Mouse (Mus musculus) CH12F3 (cell line): ENCODE measurements around the gene Gucy2e.

Experiments
- in situ Hi-C: fragments of 300-500 bp; cut with MboI; formaldehyde crosslinking; loops from 2 replicates; pipeline ENCODE4 v1.14.3; 2020; ENCODE audit warnings: low sequenced_read_pairs

The Gucy2e gene

GRCm38 (mm10) chr11:69244911-69245310, 8.1 kb upstream of the Gucy2e start:
- in situ Hi-C loops = no loop called here

GRCm38 (mm10) chr11:69236061-69236925, 543 bp downstream of the Gucy2e start:
- in situ Hi-C loops = no loop called here

DNA sequence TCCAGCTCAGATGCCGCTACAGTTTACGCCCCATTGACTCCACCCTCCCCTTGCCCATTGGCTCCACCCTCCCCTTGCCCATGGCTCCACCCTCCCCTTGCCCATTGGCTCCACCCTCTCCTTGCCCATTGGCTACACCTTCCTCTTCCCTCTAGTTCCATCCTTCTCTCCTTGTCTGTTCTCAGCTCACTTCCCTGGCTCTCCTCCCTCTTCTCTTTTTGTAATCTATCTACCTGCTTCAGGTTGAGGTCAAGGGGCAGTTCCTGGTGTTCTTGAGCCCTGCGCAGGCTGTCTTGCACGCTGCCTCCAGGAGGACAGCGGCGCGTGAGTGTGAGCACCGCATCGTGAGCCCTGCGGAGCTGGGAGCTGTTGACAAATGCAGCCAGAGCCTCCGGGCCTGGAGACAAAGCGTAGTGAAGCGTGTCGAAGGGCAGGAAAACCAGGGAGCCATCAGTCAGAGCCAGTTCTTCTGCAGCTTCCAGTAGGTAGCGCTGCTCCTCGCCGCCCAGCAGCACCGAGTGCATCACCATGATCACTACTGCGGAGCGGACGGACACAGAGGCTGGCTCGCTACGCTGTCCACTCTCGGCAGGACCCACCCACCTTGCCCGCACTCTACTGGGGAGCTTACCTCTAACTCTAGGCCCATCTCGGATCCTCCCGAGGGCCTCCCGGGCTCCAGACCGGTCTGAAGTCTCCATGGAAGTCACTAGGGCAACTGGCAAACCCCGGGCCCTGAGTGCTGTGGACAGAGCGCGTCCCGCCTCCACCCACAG, 1.4 kb downstream of the Gucy2e start:
- in situ Hi-C loops = no loop called here

- in situ Hi-C loops = no loop called here
Observed at GRCm38 (mm10) chr11:69233141-69233540, 3.7 kb downstream of the Gucy2e start.

- in situ Hi-C loops = no loop called here
Observed at GRCm38 (mm10) chr11:69230420-69230819, 6.4 kb downstream of the Gucy2e start.

DNA sequence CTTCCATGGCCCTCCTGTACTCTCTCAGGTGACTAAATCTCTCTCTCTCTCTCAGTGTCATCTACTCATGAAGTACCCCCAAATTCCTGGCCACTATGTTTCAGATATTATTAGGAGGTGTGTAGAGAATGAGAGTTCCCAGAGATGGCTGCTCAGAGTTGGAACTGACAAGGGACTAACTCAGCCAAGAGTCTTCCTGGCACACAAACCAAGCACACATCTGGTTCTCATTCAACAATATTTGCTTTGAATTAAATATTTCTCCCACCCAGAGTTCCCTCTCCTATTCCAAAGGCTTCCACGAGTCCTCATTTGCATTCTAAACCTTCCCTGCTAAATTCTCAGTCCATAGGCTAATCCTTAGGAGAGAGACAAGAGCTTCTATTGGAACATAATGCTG, 11.1 kb downstream of the Gucy2e start:
- in situ Hi-C loops = no loop called here

DNA sequence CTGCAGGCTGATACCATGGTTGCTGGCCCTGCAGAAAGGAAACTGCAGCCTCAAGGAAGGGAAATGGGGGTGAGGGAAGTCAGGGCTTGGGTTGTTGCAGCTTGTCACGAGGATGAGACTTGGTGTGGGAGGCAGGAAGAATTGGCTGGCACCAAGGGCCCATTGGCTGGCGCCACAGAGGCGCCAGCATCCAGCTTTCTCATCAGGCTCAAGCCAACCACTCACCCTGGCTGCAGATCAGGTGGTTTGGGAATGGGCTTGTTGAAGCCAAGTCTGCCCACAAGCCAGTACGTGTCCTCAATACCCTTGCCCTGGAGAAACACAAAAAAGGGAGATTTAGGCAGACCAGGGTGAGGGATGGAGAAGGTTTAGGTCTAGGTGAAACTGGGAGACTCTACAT, 13.7 kb downstream of the Gucy2e start:
- in situ Hi-C loops = no loop called here

DNA sequence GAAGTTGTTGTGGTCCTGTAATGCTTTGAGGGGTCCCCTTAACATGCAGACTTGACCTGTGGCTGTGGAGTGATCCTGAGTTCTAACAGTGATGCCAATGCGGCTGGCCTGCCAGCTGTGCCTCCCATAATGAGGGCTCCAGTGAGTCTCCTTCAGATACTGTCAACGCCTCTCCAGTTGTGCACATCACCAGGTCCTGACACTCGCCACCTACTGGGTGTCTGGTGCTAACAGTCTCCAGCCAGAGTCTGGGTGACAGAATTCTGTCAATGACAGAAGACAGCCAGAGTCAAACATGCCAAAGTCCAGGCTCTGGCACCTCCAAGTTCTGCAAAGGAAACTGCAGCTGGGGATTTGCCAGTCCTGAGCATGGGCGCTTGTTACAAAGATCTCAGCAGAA, 15.8 kb downstream of the Gucy2e start:
- in situ Hi-C loops = no loop called here

DNA sequence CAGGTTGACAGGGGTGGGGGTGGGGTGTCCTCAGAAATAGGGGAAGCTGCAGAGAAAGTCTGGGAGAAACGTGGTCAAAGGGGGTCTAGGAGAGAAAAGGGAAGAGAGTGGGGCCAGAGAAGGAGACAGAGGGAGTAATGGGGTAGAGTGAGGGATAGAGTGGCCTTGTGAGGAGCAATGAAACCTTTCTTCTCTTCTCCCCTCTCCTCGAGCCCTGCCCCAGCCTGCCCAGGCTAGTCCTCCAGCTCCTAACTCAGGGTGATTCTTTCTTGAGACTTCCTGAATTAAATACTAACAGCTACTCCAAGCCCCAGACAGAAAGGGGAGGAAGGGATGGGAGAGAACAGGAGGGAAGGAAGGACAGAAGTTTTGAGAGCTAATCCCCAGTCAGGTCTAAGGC, 18.2 kb downstream of the Gucy2e start:
- in situ Hi-C loops = no loop called here

- in situ Hi-C loops = no loop called here
Observed at GRCm38 (mm10) chr11:69217411-69217810, 19.4 kb downstream of the Gucy2e start.

GRCm38 (mm10) chr11:69211431-69211830, 25.4 kb downstream of the Gucy2e start:
- in situ Hi-C loops = no loop called here

GRCm38 (mm10) chr11:69202469-69203230, 34.2 kb downstream of the Gucy2e start:
- in situ Hi-C loops = no loop called here

DNA sequence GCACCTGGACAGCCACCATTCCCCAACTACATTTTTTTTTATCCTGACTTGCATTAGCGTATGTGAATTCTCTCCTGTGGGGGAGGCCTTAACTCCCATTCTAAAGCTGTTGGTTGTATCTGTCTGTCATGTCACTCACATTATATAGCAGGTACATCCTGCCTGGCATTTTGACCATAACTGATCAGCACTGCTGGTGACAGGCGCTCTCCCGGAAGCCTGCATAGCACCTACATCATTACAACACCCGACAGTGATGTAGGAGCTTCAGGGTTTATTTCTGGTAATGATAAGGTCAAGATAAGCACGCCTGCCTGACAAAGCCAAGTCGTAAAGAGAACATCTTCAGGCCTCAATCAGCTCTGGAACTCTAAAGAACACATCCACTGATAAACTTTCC, 36.6 kb downstream of the Gucy2e start:
- in situ Hi-C loops = no loop called here

DNA sequence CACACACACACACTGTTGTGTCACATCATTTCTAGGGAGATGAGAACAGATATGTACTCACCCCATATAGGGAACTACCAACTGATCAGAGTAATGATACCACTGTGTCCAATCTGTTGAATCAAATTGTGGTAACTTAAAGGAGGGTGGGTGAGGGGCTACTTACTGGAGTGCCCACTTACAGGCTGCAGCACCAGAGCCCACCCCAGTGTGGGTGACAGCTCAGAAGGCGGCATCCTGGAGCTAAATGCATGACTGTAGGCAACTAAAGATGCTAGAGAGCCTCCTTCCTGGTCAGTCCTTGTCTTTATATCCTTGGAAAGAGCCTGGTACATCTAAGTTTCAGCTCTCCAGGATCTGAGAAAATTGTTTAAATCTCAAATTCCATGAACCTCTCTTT, 37.6 kb downstream of the Gucy2e start:
- in situ Hi-C loops = no loop called here

GRCm38 (mm10) chr11:69197743-69198142, 39.1 kb downstream of the Gucy2e start, which contains the start of gene Alox8:
Gene Alox8, minus strand, starts transcription at chr11:69197843.
- in situ Hi-C loops = no loop called here

- in situ Hi-C loops = no loop called here
Observed at GRCm38 (mm10) chr11:69197194-69197593, 39.6 kb downstream of the Gucy2e start.

GRCm38 (mm10) chr11:69196766-69197165, 40.1 kb downstream of the Gucy2e start:
- in situ Hi-C loops = no loop called here

DNA sequence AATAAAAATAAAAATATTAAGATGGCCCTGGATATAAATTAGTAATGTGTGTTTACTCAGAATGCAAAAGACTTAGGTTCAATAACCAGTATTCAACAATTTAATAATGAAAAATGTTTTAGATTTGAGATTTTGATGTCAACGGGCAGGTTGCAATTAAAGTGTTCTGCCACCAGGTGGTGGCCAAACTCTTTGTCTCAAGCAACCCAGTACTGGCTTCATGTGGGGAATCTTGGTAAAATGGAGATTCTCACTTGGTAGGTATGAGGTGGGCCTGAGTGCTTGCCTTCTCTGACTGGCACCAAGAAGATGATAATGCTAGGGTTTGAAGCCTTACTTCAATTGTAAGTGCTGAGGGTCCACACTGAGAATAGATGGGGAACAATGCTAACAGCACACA, 44.0 kb downstream of the Gucy2e start:
- in situ Hi-C loops = loop anchor here (5.0 kb wide), 1 partner anchor 59 kb away; no protein-coding TSS in a partner anchor

GRCm38 (mm10) chr11:69185936-69186335, 50.9 kb downstream of the Gucy2e start:
- in situ Hi-C loops = no loop called here

DNA sequence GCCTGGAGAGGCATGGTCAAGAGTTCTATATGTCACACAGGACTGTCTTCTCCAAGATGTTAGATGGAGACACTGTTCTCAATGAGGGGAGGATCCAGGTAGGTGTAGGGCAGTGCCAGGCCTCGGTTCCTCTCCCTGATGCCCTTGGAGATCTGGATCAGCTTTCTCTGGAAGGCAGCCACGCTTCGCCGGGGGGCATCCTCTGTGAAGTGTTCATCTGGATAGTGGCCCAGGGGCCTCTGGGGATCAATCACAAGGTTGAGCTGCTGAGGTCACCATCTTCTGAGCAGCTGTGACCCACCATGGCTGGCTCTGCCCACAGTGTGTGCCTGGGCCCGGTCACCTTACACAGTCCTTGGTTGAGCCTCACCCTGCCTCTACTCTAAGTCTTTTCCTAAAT, 51.8 kb downstream of the Gucy2e start:
- in situ Hi-C loops = no loop called here

DNA sequence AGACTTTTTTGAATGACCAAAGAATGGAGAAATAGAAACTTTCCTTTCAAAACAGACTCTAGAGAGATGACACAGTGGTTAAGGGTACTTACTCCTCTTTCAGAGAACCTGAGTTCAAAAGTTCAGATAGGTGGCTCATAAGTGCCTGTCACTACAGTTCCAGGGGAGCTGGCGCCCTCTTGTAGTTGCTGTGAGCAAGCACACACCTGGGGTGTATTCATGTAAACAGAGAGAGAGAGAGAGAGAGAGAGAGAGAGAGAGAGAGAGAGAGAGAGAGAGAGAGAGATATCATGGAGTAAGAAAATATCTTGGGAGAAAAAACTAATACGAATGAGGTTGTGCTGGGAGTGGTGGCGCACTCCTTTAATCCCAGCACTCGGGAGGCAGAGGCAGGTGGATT, 56.7 kb downstream of the Gucy2e start:
- in situ Hi-C loops = no loop called here
